Mouse (Mus musculus) liver (tissue): ENCODE results near the gene Slc24a2.

Experiments
- DNase-seq: peaks from one replicate; pipeline ENCODE4 v3.0.0-alpha.2; 2020; ENCODE audit warnings: mixed read lengths

The Slc24a2 gene

DNA sequence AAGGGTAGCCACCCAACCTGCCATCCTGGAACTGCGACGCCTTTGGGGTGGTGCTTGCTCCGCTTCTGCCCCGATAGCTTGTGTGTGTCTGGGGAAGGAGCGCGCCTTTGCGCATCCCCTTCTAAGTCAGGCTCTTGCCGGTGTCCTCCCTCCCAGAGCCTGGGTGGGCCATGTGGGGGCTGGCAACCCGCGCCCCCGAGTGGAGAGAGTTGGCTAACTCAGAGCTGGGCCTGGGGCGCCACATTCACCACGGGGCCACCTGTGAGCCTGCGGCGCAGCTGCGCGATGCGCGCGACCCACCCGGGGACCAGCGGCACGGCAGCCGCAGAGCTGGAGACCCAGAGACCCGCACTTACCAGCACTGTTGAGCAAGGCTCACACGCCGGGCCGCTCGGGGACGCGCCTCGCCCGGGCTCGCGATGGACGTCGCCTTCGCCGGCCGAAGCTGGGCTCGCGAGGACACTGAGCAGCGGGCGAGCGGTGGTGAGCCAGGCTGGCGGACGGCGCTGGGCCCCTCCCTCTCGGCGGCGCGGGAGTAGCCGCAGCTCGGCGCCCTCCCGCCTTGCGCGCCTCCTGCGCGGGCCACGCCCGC lies at the start of gene Slc24a2:
Slc24a2 (minus strand) TSS at position 518 of the 592 bp plus-strand sequence.
- peak; percentile 46 for DNase-seq

DNA sequence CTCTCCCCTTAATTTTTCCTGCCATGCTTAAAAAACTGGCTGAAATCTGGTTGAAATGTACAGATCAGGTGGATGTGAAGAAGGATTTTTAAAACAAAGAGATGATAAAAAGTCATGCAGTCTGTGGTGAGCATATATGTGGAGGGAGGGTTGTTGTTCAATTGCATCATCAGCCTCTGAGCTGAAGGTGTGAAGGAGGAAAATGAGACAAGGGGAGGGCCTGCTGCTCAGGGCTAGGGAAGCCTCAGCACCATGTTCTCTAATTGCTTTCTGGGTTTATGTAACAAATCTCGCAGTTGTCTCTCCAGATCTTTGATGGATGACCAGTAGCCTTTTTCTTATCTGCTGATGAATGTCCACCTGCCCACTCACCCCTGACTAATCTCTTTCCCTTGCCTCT lies 44.5 kb upstream of the Slc24a2 start:
- DNase-seq: no peak

DNA sequence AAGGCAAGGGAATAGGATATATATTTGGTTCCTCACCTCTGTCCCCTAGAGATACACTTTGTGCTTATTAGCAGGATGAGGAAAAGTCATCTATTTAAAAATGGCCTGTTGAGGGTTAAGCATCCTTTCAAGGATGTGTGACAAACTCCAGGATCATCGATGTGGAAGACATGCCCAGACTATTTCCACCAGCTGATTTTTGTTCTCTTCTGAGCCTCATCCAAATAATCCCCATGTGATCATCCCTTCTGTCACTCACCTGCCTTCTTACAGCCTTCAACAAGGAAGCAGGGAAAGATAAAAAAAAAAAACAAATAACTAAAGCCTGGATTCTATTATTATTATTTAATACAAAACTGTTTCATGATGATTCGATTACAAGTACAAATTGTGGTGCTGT lies 44.0 kb upstream of the Slc24a2 start:
- no peak for DNase-seq

DNA sequence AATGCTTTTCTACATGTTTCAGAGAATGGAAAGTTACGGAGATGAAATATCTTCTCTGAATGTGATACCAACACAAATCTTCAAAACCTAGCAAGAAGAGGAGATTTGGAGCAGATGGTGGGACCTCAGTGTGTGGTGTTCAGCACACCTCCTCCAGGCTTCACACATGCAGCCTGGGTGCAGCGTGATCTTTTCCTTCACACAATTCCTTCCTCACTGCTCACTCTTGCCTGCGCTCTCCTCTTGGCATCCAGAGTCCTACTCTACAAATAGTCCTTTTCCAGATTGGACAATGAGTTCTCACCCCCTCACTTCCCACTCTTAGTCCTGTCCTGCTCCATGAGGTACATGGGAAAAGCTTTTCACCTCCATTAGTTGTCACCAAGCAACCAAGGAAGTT lies 43.2 kb upstream of the Slc24a2 start:
- no peak for DNase-seq

DNA sequence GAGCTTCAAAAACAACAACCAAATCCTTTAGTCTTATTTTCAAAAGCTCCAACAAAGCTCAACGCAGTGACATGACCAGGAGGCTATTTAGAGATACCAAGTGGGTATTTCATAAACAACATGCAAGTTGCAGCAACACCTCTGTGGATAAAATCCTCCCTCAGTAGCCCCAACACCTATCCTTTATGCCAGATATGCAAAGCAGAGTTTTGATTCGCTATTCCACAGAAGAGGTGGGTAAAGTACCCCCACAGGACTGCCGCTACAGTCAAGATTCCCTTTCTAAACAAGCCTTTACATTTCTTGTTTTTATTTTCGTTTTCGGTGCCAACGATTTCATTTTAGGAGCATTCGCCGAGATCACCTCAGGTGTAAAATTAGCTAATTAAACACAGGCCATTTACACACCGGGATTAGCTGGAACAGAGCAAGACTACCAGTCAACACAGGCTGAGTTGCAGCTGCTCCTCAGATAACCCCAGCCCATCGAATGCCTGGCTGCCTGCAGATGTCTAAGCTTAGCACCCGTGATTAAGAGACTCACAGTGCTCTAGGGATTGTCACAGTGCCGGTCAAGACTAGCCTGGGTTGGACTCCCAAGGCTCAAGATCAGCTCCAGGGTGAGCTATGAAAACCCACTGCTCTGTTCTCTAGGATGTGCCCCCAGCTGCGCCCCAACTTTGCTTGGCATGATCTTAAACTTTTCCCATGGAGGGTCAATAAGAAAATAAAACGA lies 885 bp downstream of the Slc24a2 start:
- DNase-seq: no peak

DNA sequence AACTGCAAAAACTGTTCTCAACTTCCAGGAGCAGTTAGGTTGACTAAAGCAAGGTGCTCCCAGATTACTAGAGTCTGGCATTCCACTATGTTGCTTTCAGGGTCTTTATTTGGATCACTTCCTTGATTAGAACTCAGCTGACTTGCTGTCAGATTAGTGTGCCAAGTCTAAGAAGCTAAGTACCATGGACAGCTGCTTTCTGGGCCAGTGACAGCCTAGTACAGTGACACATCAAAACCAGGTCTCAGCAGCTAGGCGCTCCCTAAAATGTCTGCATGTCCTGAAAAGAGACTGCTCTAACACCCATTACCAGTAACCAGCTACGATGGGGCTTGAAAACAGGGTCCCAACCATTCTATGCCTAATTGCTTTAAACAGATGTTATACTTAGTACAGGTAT lies 8.7 kb downstream of the Slc24a2 start:
- DNase-seq: peak; percentile 9

DNA sequence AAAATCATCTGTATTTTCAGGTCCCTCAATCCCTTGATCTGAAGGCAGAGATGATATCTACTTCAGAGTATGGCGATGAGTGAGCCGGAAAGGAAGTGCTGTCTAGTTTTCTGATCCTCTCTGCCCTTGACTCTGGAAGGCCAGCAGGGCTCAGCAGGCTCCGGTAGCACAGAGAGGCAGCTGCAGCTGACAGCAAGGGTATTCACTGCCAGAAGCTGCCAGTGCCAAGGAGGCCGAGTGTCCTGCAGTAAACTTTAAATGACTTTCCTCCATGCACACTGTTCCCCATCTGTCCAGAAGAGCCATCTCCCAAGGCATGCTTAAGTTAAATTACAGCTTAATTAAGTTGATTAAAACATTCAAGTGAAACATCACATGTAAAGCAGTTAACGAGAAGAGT lies 12.1 kb downstream of the Slc24a2 start:
- DNase-seq: no peak

DNA sequence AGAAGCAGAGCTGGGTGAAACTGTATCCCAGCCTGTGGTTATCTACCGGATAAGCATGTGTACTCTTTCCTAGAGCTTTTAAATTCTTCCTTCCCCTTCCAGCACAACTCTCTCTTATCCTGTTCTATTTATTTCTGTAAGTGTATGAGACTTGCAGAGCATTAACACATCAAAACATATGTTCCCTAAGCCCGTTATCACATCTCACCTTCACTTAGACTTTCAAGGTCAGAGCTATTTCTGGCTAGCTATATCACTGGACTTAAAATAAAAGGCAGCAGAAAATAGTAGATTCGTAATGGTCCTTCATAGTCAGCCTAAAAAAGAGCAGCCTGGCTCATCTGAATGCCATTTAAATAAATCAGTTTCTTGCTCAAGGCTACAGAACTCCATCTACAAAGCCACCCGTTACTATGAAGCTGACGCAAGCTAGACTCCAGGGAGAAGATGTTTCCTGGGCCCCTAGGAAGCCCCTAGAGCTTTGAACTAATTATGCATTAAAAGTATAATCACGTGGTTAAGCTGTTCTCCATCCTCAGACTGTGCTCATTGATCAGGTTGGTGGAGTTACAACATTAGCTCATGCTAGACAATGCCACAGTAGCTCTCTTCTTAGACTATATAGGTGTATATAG lies 18.8 kb downstream of the Slc24a2 start:
- DNase-seq: no peak

DNA sequence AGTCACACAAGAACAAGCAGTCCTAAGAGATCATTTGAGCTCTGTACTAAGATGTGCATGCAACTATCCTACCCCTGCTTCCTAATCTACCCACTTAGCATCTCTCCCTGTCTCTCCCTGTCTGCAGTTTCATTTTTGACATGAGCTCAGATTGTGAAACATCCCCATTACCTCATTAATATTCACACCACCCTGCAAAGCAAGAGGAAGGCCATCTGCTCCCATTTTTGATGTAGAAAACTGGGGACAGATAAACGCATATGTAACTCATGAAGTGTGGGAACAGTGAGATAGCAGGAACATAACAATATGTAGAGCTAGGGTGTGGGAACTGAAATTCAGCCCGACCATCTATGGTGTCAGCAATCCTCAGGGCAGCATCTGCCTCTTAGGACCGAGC lies 19.7 kb downstream of the Slc24a2 start:
- no peak for DNase-seq

DNA sequence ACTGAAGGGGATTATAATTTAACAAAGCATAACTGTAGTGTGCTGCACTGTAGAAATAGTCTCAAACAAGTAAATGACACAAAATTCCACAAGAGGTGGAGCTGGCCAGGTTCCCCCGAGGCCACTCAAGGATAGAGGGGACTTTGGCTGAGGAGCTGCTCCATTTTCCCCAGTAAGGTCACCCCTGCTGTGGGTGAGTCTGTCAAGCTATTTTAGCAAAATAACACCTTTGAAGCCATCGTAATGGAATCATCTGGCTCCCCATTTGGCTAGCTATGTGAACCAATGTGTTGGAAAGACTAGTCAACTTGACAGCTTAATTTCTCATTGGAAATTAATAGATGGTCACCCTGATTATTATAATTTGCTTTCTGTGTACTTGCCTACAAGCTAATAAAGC lies 28.2 kb downstream of the Slc24a2 start:
- DNase-seq: no peak

DNA sequence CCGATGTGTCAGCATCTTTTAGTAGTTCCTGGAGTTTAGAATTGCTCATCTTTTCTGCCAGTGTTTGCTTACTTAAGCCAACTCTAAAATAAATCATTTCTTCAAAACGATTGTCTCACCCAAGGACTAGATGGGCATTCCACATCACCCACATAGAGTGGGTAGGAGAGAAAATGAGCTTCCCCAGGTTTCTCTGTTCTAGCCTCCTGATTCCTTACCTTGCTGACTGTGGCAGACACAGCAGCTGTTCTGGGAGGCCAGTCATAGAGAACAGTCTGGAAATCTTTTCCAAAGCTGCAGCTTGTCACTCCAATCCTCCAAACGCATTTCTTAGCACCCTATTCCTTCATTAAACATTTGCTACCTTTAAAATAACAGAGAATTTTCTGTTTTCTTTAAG lies 29.0 kb downstream of the Slc24a2 start:
- no peak for DNase-seq

DNA sequence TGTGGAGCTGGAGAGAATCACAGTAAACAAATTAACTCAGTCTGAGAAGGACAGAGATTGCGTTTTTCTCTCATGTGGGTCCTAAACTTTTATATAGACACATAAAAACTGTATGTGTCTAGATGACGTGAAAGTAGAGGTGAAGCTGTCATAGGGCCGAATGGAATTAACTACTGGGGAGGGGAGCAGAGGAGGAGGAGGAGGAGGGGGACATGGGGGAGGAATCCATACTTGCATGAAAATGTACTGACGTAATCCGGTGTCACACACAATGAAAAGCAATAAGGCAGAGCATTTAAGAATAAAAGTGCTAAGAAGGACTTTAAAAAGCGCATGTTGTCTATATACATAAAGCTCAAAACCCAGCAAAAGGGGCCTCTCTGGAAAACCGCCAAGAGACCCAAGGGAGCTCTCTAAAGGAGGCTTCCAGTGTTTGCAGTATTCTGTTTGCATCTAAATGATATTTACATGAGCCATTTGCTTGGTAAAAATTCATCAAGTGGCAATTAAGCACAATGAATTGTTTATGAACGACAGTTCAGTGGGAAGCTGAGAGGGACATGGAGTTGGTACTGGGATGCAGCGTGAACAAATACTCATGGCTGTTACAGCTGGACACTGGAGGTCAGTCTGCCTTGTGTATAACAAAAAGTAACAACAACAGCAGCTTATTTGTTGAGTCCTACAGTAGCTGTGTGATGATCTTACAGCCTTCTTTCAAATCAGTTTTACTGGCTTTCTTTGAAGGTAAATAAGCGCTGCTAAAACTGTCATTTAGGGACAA lies 45.9 kb downstream of the Slc24a2 start:
- DNase-seq: no peak

DNA sequence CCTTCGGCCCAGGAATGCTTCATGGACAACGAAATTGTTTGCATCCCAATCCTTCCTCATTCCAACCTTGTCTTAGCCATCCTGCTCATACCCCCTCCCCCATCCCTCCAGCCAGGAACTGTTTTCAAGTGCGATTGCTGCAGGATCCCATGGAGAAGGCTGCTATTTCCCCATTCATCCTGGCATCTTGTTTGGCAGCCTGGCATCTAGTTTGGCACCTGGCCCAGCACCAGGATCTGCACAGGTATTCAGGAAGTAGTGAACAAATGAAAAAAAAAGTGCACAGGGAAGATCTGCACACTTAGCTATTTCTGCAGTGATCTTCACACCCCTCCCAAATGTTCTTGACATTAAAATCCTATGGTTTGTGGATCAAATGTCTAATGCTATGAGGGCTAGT lies 53.2 kb downstream of the Slc24a2 start:
- DNase-seq: no peak

DNA sequence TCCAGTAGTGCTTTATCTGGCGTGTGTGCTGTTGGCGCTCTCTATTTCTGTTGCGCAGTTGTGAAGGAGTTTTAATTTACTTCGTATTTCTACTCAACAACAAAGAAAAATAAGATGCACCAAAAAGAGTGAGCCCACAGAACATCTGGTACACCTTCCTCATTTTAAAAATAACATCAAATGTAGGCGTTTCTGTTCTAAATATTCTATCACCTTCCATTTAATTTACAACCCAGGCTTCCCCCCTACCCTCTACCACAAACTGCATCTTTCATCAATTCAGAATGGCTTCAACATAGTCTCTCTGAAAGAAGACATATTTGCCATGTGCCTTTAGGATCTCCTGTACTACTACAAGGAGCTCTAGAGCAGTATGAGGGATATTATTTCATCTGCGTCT lies 66.3 kb downstream of the Slc24a2 start:
- DNase-seq: no peak

DNA sequence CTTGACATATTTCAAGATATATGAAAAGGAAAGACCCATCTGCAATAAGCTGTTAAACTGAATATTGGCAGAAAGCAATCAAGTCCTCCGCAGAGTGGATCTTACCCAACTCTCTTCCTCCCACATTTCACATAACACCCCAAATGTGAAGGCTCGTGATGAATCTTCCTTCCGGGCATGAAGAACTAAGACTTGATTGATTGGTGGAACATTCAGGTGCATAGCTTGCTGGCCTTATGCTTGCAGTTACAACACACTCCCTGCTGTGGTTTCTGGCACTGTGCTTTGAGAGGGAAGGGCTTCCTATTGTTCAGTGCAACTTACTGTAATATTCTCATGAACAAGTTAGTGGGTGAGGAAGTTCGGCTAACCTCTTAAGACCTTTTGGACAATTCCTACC lies 72.2 kb downstream of the Slc24a2 start:
- no peak for DNase-seq

DNA sequence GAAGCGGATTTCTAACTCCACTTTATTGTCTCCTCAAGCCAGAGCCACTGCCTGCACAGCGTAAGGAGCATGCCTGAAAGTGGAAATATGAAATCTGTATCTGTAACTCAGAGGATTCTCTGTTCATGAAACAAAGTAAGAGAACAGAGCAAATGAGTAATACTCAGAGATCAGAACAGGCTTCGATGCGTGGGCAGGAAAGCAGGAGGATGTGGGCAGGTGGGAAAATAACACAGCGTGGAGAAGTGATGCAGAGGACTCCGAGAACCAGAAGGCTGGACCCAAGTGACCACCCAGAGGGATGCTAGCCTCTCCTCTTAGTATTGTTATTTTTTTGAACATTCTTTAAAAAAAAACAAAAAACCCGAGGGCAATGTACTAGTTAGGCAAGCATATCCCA lies 78.3 kb downstream of the Slc24a2 start:
- no peak for DNase-seq

DNA sequence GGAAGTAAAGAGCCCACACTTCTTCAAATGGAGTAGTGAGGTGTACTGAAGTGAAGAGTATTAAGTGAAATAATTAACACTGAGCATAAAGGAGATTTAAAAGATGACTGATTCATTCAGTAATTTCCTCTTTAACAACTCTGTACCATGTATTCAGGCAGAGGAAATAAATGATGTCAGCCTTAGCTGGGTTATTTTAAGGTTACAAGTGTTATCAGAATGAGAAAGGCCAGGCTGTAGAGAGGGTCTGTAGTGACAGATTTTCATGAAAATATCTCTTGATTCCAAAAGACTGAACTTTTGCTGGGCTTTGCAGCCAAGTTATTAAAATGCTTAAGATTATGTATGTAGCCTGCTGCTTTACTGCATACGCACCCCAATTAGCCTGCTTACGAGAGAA lies 80.7 kb downstream of the Slc24a2 start:
- no peak for DNase-seq

DNA sequence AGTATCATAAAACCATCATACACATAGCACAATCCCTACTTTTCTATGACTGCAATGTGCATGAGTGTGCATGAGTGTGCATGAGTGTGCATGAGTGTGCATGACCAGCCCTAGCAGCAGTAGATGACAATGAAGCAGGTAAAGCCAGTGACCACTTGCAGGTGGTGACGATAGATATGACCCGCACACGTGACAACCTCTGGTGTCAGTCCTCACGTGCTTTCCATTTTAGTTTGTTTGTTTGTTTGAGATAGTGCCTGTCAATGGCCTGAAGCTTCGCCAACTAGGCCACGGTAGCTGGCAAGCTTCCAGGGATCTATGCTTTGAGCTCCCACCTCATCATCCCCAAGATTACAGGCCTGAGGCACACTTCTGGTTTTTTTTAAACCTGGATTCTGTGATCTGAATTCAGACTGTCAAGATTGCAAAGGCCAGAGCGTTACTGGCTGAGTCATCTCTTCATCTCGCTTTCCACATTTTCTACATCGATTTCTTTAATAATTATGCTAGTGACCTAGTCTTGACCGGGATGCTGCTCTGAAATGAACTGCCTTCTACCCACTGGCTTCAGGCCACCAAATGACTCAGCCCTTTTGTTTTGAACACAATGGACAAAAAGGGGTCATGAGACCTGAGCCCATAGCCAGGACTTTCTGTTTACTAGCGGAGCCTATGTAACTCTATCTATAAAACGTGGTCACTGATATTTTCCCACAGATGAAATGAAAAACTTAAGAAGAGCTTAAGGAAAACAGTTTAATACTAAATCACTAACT lies 88.5 kb downstream of the Slc24a2 start:
- DNase-seq: no peak

DNA sequence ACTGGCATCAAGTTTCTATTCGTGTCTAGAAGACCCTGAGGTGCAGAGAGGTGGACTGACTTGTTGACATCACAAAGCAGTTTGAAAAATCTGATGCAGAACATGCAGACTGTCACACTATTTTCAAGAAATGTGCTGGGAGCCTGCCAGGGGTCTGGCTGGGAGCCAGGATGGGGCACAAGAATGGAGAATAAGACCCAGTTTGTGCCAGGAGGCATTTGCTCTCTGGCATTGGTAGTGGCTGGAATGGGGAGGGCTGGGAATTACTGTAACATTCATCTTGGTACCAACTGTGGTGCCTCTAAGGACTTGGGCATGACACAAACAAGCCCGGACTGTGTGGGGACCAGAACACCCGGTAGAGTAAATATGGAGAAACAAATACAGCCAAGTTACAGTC lies 89.4 kb downstream of the Slc24a2 start:
- DNase-seq: no peak

DNA sequence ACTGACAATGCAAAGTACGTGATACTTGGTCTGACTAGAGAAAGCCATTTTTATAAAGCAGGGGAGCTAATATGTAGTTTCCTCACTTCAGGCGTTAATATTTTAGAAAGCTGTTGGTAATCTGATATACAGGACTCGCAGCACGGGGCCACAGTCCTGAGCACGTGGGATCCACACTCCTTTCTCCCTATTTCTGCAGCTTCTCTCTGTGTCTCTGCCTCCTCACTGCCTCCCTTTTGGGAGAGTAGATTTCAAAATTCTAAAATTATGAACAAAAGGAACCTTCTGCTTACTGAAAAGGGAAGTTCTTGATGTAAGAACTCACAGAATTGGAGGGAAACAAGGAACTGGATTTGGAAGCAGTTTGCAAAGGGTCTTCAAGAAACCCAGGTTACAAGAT lies 97.8 kb downstream of the Slc24a2 start:
- no peak for DNase-seq

DNA sequence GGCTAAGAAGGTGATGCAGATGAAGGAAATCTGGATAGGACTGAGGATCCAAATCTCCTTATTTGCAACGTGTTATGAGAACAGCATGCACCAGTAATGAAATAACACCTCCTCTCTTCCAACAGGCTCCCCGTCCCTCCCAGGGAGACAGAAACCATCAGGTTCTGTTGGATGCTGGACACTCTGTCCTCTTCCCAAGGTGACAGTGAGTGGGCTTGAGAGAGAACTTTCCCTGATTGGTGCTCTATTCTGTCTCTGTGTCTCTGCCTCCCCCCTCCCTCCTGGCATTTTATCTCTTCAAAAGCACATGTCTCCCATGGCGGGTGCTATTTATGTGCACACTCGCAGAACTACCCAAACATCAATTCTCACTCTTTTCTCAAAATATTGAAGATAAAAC lies 103.5 kb downstream of the Slc24a2 start:
- DNase-seq: no peak

DNA sequence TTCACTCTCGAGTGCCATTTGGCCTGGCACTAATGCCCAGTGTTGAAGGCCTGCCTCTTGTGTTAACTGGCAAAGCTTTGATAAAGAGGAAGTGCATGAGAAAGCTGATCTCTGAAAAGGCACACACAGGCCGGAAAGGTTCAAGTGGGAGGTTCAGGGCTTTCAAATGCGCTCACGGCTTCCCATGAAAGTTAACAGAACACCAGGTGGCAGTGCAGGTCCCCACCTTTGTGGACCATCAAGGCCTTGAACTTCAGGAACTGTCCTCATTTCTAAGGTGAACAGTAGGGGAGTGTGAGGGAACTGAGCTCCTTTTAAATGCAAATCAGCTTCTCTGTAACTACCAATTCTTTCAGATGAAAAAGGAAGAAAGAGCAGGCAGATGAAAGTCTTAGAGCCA lies 110.5 kb downstream of the Slc24a2 start:
- DNase-seq: no peak

DNA sequence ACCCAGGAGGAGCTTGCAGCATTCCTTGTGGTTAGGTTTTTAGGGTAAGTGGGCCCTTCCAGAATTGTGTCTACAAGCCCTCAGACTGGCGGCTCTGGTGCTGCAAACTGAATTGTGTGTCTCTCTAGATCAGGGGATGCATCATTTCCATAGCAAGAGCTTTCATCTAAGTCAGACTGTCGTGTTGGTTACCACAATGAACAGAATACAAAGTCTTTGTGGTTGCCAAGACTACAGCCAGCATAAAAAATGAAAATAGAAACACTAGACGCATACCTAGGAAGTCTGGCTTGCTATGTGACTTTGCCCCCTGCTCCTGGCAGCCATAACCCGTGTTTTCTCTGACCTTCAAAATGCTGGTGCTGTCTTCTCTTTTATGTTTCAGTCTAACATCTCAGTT lies 114.6 kb downstream of the Slc24a2 start:
- DNase-seq: no peak
